Mouse (Mus musculus) MEL (cell line): ENCODE results near the gene Gnao1. TPM values are rescaled to one million over a fixed set of nuclear protein-coding genes. Genes with fewer than 3 reads are reported as not detected.

Experiments used
- DNase-seq: peaks from one replicate; pipeline ENCODE4 v3.0.0; 2011; ENCODE audit warnings: low read depth, low spot score
- H3K27ac ChIP-seq: 2 replicates; pipeline ENCODE4 v1.5.1; 2012; ENCODE audit warnings: low read depth, mild to moderate bottlenecking, control low read depth, low read length, moderate library complexity; ENCODE audit not compliant: control insufficient read depth
- H3K27me3 ChIP-seq, 2 experiments: fragments of 150-350 bp in 1 of 2; sonication (generic) in 1 of 2; 2 replicates each; pipeline ENCODE4 v1.6.1; 2012; ENCODE audit warnings: low read length in 2 of 2, mild to moderate bottlenecking in 2 of 2, improper control_type of control experiment in 1 of 2, moderate library complexity in 1 of 2; ENCODE audit not compliant: insufficient read depth in 2 of 2, control insufficient read depth in 1 of 2
- H3K36me3 ChIP-seq, 2 experiments: 2 replicates each; pipeline ENCODE4 v1.6.1; 2012 to 2014; ENCODE audit warnings: low read length in 2 of 2, improper control_type of control experiment in 1 of 2, inconsistent platforms in 1 of 2, mild to moderate bottlenecking in 1 of 2; ENCODE audit not compliant: insufficient read depth in 2 of 2, control insufficient read depth in 1 of 2
- H3K4me1 ChIP-seq, 2 experiments: fragments of 150-350 bp in 1 of 2; sonication (generic) in 1 of 2; 2 replicates each; pipeline ENCODE4 v1.6.1; 2012; ENCODE audit warnings: low read length in 2 of 2, improper control_type of control experiment in 1 of 2, mild to moderate bottlenecking in 1 of 2; ENCODE audit not compliant: insufficient read depth in 2 of 2, control insufficient read depth in 1 of 2
- H3K4me3 ChIP-seq, 2 experiments: fragments of 150-350 bp in 1 of 2; sonication (generic) in 1 of 2; 2 replicates each; pipeline ENCODE4 v1.5.1; 2012; ENCODE audit warnings: low read depth in 2 of 2, low read length in 2 of 2, mild to moderate bottlenecking in 2 of 2, moderate library complexity in 2 of 2, control low read depth in 1 of 2, improper control_type of control experiment in 1 of 2; ENCODE audit not compliant: control insufficient read depth in 1 of 2, insufficient read depth in 1 of 2
- H3K79me2 ChIP-seq: 2 replicates; pipeline ENCODE4 v1.6.1; 2012; ENCODE audit warnings: mild to moderate bottlenecking, low read length, moderate library complexity; ENCODE audit not compliant: control insufficient read depth, poor library complexity, insufficient read depth
- H3K9ac ChIP-seq: 2 replicates; pipeline ENCODE4 v1.6.1; 2012; ENCODE audit warnings: low read depth, mild to moderate bottlenecking, control low read depth, low read length, moderate library complexity; ENCODE audit not compliant: control insufficient read depth, poor library complexity, severe bottlenecking
- H3K9me3 ChIP-seq: fragments of 150-350 bp; sonication (generic); replicated peaks from 2 replicates; pipeline ENCODE4 v1.6.1; 2012; ENCODE audit warnings: mild to moderate bottlenecking, low read length, improper control_type of control experiment, moderate library complexity; ENCODE audit not compliant: insufficient read depth
- E2F4 ChIP-seq: IDR thresholded peaks from 2 replicates; pipeline ENCODE4 v1.6.1; 2011; ENCODE audit warnings: low read depth, low read length, improper control_type of control experiment, borderline replicate concordance
- EP300 ChIP-seq, 2 experiments: IDR thresholded peaks; 2 replicates each; pipeline ENCODE4 v1.6.1; 2011; ENCODE audit warnings: improper control_type of control experiment in 2 of 2, low read length in 2 of 2, low read depth in 1 of 2, mild to moderate bottlenecking in 1 of 2
- ETS1 ChIP-seq: IDR thresholded peaks from 2 replicates; pipeline ENCODE4 v1.6.1; 2012; ENCODE audit warnings: low read depth, mild to moderate bottlenecking, inconsistent platforms, low read length, improper control_type of control experiment, moderate library complexity
- GATA1 ChIP-seq: IDR thresholded peaks from 2 replicates; pipeline ENCODE4 v1.6.1; 2011; ENCODE audit warnings: low read depth, low read length, improper control_type of control experiment
- HCFC1 ChIP-seq: IDR thresholded peaks from 2 replicates; pipeline ENCODE4 v1.6.1; 2012; ENCODE audit warnings: low read depth, mild to moderate bottlenecking, inconsistent platforms, low read length, improper control_type of control experiment, moderate library complexity
- MAZ ChIP-seq: IDR thresholded peaks from 2 replicates; pipeline ENCODE4 v1.6.1; 2012; ENCODE audit warnings: low read depth, mild to moderate bottlenecking, inconsistent platforms, low read length, improper control_type of control experiment
- MYB ChIP-seq: IDR thresholded peaks from 2 replicates; pipeline ENCODE4 v1.6.1; 2011; ENCODE audit warnings: mild to moderate bottlenecking, low read depth, low read length, improper control_type of control experiment
- NELFE ChIP-seq: IDR thresholded peaks from 2 replicates; pipeline ENCODE4 v1.6.1; 2011; ENCODE audit warnings: low read depth, low read length, improper control_type of control experiment
- POLR2AphosphoS2 ChIP-seq: IDR thresholded peaks from 2 replicates; pipeline ENCODE4 v1.6.1; 2011; ENCODE audit warnings: low read length, improper control_type of control experiment
- POLR2AphosphoS5 ChIP-seq: IDR thresholded peaks from 2 replicates; pipeline ENCODE4 v1.6.1; 2012; ENCODE audit warnings: low read depth, borderline replicate concordance, mild to moderate bottlenecking, inconsistent platforms, low read length, moderate library complexity, mixed read lengths
- RCOR1 ChIP-seq: IDR thresholded peaks from 2 replicates; pipeline ENCODE4 v1.6.1; 2012; ENCODE audit warnings: low read depth, mild to moderate bottlenecking, inconsistent platforms, low read length, improper control_type of control experiment
- SIN3A ChIP-seq: IDR thresholded peaks from 2 replicates; pipeline ENCODE4 v1.6.1; 2012; ENCODE audit warnings: low read length, improper control_type of control experiment, inconsistent platforms
- TAL1 ChIP-seq: IDR thresholded peaks from 2 replicates; pipeline ENCODE4 v1.6.1; 2012; ENCODE audit warnings: mild to moderate bottlenecking, inconsistent platforms, low read length, moderate library complexity, mixed read lengths
- TBP ChIP-seq: IDR thresholded peaks from 2 replicates; pipeline ENCODE4 v1.8.0; 2011; ENCODE audit warnings: low read depth, low read length, improper control_type of control experiment
- TCF12 ChIP-seq: IDR thresholded peaks from 2 replicates; pipeline ENCODE4 v1.6.1; 2014; ENCODE audit warnings: low read depth, mild to moderate bottlenecking, inconsistent platforms, low read length, improper control_type of control experiment, moderate library complexity
- UBTF ChIP-seq: IDR thresholded peaks from 2 replicates; pipeline ENCODE4 v1.6.1; 2012; ENCODE audit warnings: low read depth, mild to moderate bottlenecking, inconsistent platforms, low read length, improper control_type of control experiment, moderate library complexity, borderline replicate concordance; ENCODE audit not compliant: insufficient read depth
- USF1 ChIP-seq: IDR thresholded peaks from 2 replicates; pipeline ENCODE4 v1.6.1; 2014; ENCODE audit warnings: low read depth, mild to moderate bottlenecking, inconsistent platforms, low read length, improper control_type of control experiment, moderate library complexity
- USF2 ChIP-seq, 2 experiments: IDR thresholded peaks; 2 replicates each; pipeline ENCODE4 v1.6.1; 2011 to 2012; ENCODE audit warnings: improper control_type of control experiment in 2 of 2, low read length in 2 of 2, borderline replicate concordance in 1 of 2, inconsistent platforms in 1 of 2, low read depth in 1 of 2, mild to moderate bottlenecking in 1 of 2; ENCODE audit not compliant: insufficient read depth in 1 of 2
- ZMIZ1 ChIP-seq: IDR thresholded peaks from 2 replicates; pipeline ENCODE4 v1.6.1; 2012; ENCODE audit warnings: low read depth, mild to moderate bottlenecking, inconsistent platforms, low read length, improper control_type of control experiment, moderate library complexity
- ZNF384 ChIP-seq: IDR thresholded peaks from 2 replicates; pipeline ENCODE4 v1.6.1; 2012; ENCODE audit warnings: low read depth, mild to moderate bottlenecking, inconsistent platforms, low read length, improper control_type of control experiment
- polyA plus RNA-seq, 2 experiments: library from polyadenylated mRNA; stranded (reverse) in 1 of 2; unstranded in 1 of 2; fragments of >175 nt in 1 of 2; fragments of >200 nt in 1 of 2; gene quantifications; 2 replicates each; pipeline versions ENCODE4 v1.2.1 to v1.2.4; 2012; ENCODE audit warnings: low replicate concordance in 2 of 2, low read depth in 1 of 2; ENCODE audit not compliant: insufficient read length in 2 of 2, insufficient read depth in 1 of 2, missing spikeins in 1 of 2
- total RNA-seq: library from RNA; depleted of rRNA; stranded (reverse); fragments of 300-350 nt; gene quantifications from 2 replicates; pipeline ENCODE4 v1.2.3, GENCODE M21; 2012

Gnao1 gene
- total and polyA plus RNA-seq, 3 experiments = 0.03 TPM; not detected in 2

- TF ChIP-seq ETS1 (no peak), E2F4 (no peak), GATA1 (no peak), NELFE (no peak), TAL1 (no peak), SIN3A (no peak), MAZ (no peak), MYB (no peak), EP300 (IDR thresholded peaks at IDR 0.05; ENCODE audit: low read depth in 1 of 2, low read length in 2 of 2) (no peak)
- Histone ChIP-seq H3K4me3 (no peak overlapping the region), H3K79me2 (no peaks in the 10 kb centered on the region), H3K4me1 (no peaks in the 10 kb centered on the region), H3K36me3 (no peaks in the 10 kb centered on the region), H3K9ac (no peak overlapping the region), H3K27me3 (no peaks in the 10 kb centered on the region), H3K9me3 (no peaks in the 10 kb centered on the region), H3K27ac (no peak overlapping the region)
- no peak for DNase-seq
Observed at GRCm38 (mm10) chr8:93855272-93855671, 45.5 kb downstream of the Gnao1 start.

GRCm38 (mm10) chr8:93857144-93857543 is 47.4 kb downstream of the Gnao1 start:
- no peaks in the 10 kb centered on the region for H3K4me1 ChIP-seq
- H3K9ac ChIP-seq = no peak overlapping the region
- no peak for TF ChIP-seq HCFC1
- no peak for TF ChIP-seq EP300 (IDR thresholded peaks at IDR 0.05; ENCODE audit: low read depth in 1 of 2, low read length in 2 of 2)
- no peak for TF ChIP-seq UBTF
- no peak for TF ChIP-seq POLR2AphosphoS2
- TF ChIP-seq TCF12 = no peak
- no peak for TF ChIP-seq TBP
- TF ChIP-seq ZMIZ1 = no peak
- no peak for TF ChIP-seq MAZ
- H3K9me3 ChIP-seq = no peaks in the 10 kb centered on the region
- no peak overlapping the region for H3K27ac ChIP-seq
- no peak for DNase-seq
- no peaks in the 10 kb centered on the region for H3K79me2 ChIP-seq
- no peak overlapping the region for H3K4me3 ChIP-seq
- H3K27me3 ChIP-seq = no peaks in the 10 kb centered on the region
- no peaks in the 10 kb centered on the region for H3K36me3 ChIP-seq

- no peak for DNase-seq
- TF ChIP-seq RCOR1 (no peak), ZNF384 (no peak), POLR2AphosphoS5 (no peak), NELFE (no peak), UBTF (no peak), USF2 (IDR thresholded peaks at IDR 0.05; ENCODE audit: borderline replicate concordance in 1 of 2, insufficient read depth in 1 of 2, low read depth in 1 of 2, low read length in 2 of 2) (no peak), USF1 (no peak)
- H3K4me3 ChIP-seq = no peak overlapping the region
- no peak overlapping the region for H3K27ac ChIP-seq
- H3K9ac ChIP-seq = no peak overlapping the region
- no peaks in the 10 kb centered on the region for H3K9me3 ChIP-seq
- no peaks in the 10 kb centered on the region for H3K4me1 ChIP-seq
- H3K79me2 ChIP-seq = no peaks in the 10 kb centered on the region
- no peaks in the 10 kb centered on the region for H3K36me3 ChIP-seq
- no peaks in the 10 kb centered on the region for H3K27me3 ChIP-seq
Observed at GRCm38 (mm10) chr8:93858286-93858685, 48.5 kb downstream of the Gnao1 start.
